Mouse (Mus musculus) CH12.LX (cell line): ENCODE measurements around the gene Acsm2.

ENCODE experiments used
- CTCF ChIP-seq, 2 experiments: IDR thresholded peaks in 1 of 2; conservative IDR thresholded peaks in 1 of 2; 2 replicates each; pipeline ENCODE4 v1.5.1; 2011 to 2012; ENCODE audit warnings: low read depth in 2 of 2, low read length in 2 of 2, improper control_type of control experiment in 1 of 2, inconsistent platforms in 1 of 2, mild to moderate bottlenecking in 1 of 2, moderate library complexity in 1 of 2
- MXI1 ChIP-seq: IDR thresholded peaks from 2 replicates; pipeline ENCODE4 v1.6.1; 2011; ENCODE audit warnings: mild to moderate bottlenecking, low read depth, low read length, improper control_type of control experiment
- POLR2A ChIP-seq: IDR thresholded peaks from 2 replicates; pipeline ENCODE4 v1.6.1; 2011; ENCODE audit warnings: low read depth, mild to moderate bottlenecking, improper control_type of control experiment, low read length
- RAD21 ChIP-seq: IDR thresholded peaks from 2 replicates; pipeline ENCODE4 v1.6.1; 2011; ENCODE audit warnings: low read depth, mild to moderate bottlenecking, low read length, improper control_type of control experiment, moderate library complexity
- TCF12 ChIP-seq: IDR thresholded peaks from 2 replicates; pipeline ENCODE4 v1.6.1; 2014; ENCODE audit warnings: low read depth, mild to moderate bottlenecking, inconsistent platforms, low read length, improper control_type of control experiment
- ZKSCAN1 ChIP-seq: IDR thresholded peaks from 2 replicates; pipeline ENCODE4 v1.6.1; 2012; ENCODE audit warnings: low read depth, inconsistent platforms, low read length, improper control_type of control experiment, borderline replicate concordance
- ZNF384 ChIP-seq: IDR thresholded peaks from 2 replicates; pipeline ENCODE4 v1.6.1; 2012; ENCODE audit warnings: low read depth, low read length, improper control_type of control experiment, inconsistent platforms

GRCm38 (mm10) chr7:119638773-119639172, 84.6 kb downstream of the Acsm2 start:
- no peak for TF ChIP-seq CTCF (conservative IDR thresholded peaks at IDR 0.05 in 1 of 2, IDR thresholded peaks at IDR 0.05 in 1 of 2; ENCODE audit: low read depth in 2 of 2, low read length in 2 of 2)
- TF ChIP-seq TCF12: no peak
- TF ChIP-seq ZKSCAN1: no peak
- TF ChIP-seq MXI1: no peak
- TF ChIP-seq RAD21: no peak
- TF ChIP-seq ZNF384: no peak
- no peak for TF ChIP-seq POLR2A
